Mouse (Mus musculus): ENCODE measurements around the gene Rab21. TPM values are rescaled to one million over a fixed set of nuclear protein-coding genes. Genes with fewer than 3 reads are reported as not detected.
A peak's percentile ranks its signal among the peaks of the same experiment; 100 is the strongest.

The Rab21 gene
- polyA plus RNA-seq, 1 experiment from 2014 or later: 4.6 TPM

- ATAC-seq (ENCODE audit: extremely low read depth, insufficient number of reproducible peaks, low FRiP score, low TSS enrichment): no peak
- Histone ChIP-seq H3K36me3 (no peaks in the 10 kb centered on the region), H3K27ac (replicated peaks) (no peak overlapping the region), H3K4me2 (no peak overlapping the region), H3K9me3 (no peaks in the 10 kb centered on the region), H3K27me3 (replicated peaks) (no peaks in the 10 kb centered on the region), H3K9ac (no peak overlapping the region), H3K4me1 (no peaks in the 10 kb centered on the region), H3K4me3 (no peak overlapping the region)
- WGBS: 81% methylated on average over 12 of the region's 12 CpGs
Observed at GRCm38 (mm10) chr10:115270612-115271390, 44.6 kb downstream of the Rab21 start.

DNA sequence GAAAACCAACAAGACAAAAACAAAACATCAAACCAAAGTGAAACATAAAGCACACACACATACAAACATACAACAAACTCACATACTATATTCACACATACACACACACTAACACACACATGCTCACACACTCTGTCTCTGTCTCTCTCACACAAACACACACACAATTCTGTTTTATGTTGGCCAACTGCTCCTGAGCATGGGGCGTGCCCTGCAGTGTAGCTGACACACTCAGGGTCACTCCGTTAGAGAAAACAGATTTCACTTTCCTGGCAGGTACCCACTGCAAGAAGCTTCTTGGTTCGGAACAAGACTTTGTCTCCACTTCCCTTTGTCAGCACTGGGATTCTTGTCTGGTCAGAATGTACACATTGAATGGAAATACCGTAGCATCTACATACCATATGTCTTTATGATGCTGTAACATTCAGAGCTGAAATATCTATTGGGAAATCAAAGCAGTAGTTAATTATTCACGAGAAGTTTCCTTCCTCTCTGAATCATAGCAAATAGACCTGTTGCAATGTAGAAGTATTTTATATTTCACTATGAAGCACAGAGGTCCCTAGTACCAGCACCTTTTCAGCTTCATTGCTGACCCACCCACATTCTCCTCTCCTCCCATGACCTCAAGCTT lies 52.4 kb downstream of the Rab21 start:
- Histone ChIP-seq H3K27ac (replicated peaks) (no peak overlapping the region), H3K9ac (no peak overlapping the region), H3K4me2 (no peak overlapping the region), H3K4me1 (no peaks in the 10 kb centered on the region), H3K9me3 (peaks cover 4% of the 10 kb centered on the region; the same call in 1 of the 2 replicates), H3K27me3 (replicated peaks) (no peaks in the 10 kb centered on the region), H3K4me3 (no peak overlapping the region), H3K36me3 (no peaks in the 10 kb centered on the region)
- no peak for ATAC-seq (ENCODE audit: extremely low read depth, insufficient number of reproducible peaks, low FRiP score, low TSS enrichment)
- 56% methylated on average over 5 of the region's 5 CpGs for WGBS

DNA sequence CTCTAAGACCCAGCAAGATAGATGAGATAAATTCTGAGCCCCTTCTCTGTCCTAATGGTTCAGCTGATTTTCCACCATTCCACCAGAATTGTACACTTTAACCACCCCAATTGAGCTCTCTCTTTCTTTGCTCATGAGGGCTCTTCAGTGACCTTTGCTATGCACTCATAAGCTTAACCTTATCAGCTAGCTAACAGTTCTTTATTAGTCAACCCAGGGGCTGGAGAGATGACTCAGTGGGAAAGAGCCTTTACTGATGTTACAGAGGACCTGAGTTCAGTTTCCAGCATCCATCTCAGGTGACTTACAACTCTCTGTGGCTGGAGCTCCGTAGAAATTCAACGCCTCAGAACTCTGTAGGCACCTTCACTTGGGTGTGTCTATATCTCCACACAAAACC lies 53.1 kb downstream of the Rab21 start:
- H3K4me1 ChIP-seq: no peaks in the 10 kb centered on the region
- no peak overlapping the region for H3K9ac ChIP-seq
- no peaks in the 10 kb centered on the region for H3K36me3 ChIP-seq
- H3K9me3 ChIP-seq: peaks cover 4% of the 10 kb centered on the region; the same call in 1 of the 2 replicates
- no peak overlapping the region for H3K4me3 ChIP-seq
- no peak for ATAC-seq (ENCODE audit: extremely low read depth, insufficient number of reproducible peaks, low FRiP score, low TSS enrichment)
- no peak overlapping the region for H3K27ac ChIP-seq (replicated peaks)
- no peak overlapping the region for H3K4me2 ChIP-seq
- no peaks in the 10 kb centered on the region for H3K27me3 ChIP-seq (replicated peaks)
- 77% methylated on average over 2 of the region's 2 CpGs for WGBS

DNA sequence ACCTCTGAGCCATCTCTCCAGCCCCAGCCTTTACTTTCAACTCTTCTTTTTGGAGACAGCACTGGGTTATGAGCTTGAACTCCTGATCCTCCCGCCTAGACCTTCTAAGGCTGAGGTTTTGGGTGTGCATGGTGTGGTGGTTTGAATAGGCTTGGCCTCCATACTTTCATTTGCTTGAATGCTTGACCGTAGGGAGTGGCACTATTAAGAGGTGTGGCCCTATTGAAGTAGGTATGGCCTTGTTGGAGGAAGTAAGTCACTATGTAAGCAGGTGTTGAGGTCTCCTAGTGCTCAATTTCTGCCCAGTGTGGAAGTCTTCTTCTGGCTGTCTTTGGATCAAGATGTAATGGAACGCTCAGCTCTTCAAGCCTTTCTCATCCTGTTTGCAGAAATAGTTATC lies 54.0 kb downstream of the Rab21 start:
- Histone ChIP-seq H3K27me3 (replicated peaks) (no peaks in the 10 kb centered on the region), H3K9ac (no peak overlapping the region), H3K9me3 (peaks cover 4% of the 10 kb centered on the region; the same call in 1 of the 2 replicates), H3K36me3 (no peaks in the 10 kb centered on the region), H3K4me2 (no peak overlapping the region), H3K4me1 (no peaks in the 10 kb centered on the region), H3K4me3 (no peak overlapping the region), H3K27ac (replicated peaks) (no peak overlapping the region)
- no peak for ATAC-seq (ENCODE audit: extremely low read depth, insufficient number of reproducible peaks, low FRiP score, low TSS enrichment)
- 76% methylated on average over 3 of the region's 3 CpGs for WGBS

DNA sequence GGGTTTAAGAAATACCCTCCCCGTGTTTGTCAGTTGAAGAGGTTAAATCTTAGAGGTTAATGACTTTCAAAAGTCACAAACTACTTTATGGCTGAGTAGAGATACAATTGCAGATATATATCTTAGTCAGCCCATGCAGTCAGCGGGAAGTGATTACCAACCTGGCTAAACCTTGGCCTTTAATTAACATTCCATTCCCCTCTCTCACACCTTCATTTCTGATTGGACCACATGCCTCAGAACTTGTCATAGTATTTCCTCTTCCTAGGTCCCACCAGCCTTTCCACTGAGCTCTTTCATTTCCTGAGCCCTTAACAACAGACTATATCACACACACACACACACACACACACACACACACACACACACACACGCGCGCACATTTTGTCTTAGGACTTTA lies 59.2 kb downstream of the Rab21 start:
- Histone ChIP-seq H3K4me1 (no peaks in the 10 kb centered on the region; the same call in 1 of the 2 replicates), H3K27ac (replicated peaks) (no peak overlapping the region), H3K4me2 (no peak overlapping the region), H3K27me3 (replicated peaks) (no peaks in the 10 kb centered on the region), H3K36me3 (no peaks in the 10 kb centered on the region), H3K9ac (no peak overlapping the region), H3K9me3 (peaks cover 4% of the 10 kb centered on the region; the same call in 1 of the 2 replicates), H3K4me3 (no peak overlapping the region)
- no peak for ATAC-seq (ENCODE audit: extremely low read depth, insufficient number of reproducible peaks, low FRiP score, low TSS enrichment)
- 75% methylated on average over 5 of the region's 5 CpGs for WGBS

GRCm38 (mm10) chr10:115253521-115253920 lies 61.9 kb downstream of the Rab21 start:
- Histone ChIP-seq H3K27me3 (replicated peaks) (no peaks in the 10 kb centered on the region), H3K4me2 (no peak overlapping the region), H3K9ac (no peak overlapping the region), H3K4me3 (no peak overlapping the region), H3K36me3 (no peaks in the 10 kb centered on the region), H3K4me1 (peaks cover 18% of the 10 kb centered on the region), H3K27ac (replicated peaks) (no peak overlapping the region), H3K9me3 (no peaks in the 10 kb centered on the region)
- no peak for ATAC-seq (ENCODE audit: extremely low read depth, insufficient number of reproducible peaks, low FRiP score, low TSS enrichment)
- WGBS: 67% methylated on average over 3 of the region's 3 CpGs

- H3K4me2 ChIP-seq: peak overlapping the region; percentile 76
- no peaks in the 10 kb centered on the region for H3K27me3 ChIP-seq (replicated peaks)
- H3K4me3 ChIP-seq: peak overlapping the region; percentile 98
- H3K9ac ChIP-seq: peak overlapping the region; percentile 80
- H3K36me3 ChIP-seq: no peaks in the 10 kb centered on the region
- H3K4me1 ChIP-seq: peaks cover 28% of the 10 kb centered on the region
- H3K9me3 ChIP-seq: no peaks in the 10 kb centered on the region
- 2% methylated on average over 10 of the region's 10 CpGs for WGBS
- peak overlapping the region; percentile 86 for H3K27ac ChIP-seq (replicated peaks)
- ATAC-seq (ENCODE audit: extremely low read depth, insufficient number of reproducible peaks, low FRiP score, low TSS enrichment): no peak
Observed at GRCm38 (mm10) chr10:115252321-115252757, 63.1 kb downstream of the Rab21 start.

- WGBS: under 1% methylated on average over 66 of the region's 67 CpGs
- Histone ChIP-seq H3K4me2 (peak within 1 kb of the TSS; percentile 76), H3K4me1 (peaks cover 29% of the 10 kb centered on the region), H3K9ac (peak within 1 kb of the TSS; percentile 95), H3K4me3 (peak within 1 kb of the TSS; percentile 98), H3K9me3 (no peaks in the 10 kb centered on the region), H3K27me3 (replicated peaks) (no peaks in the 10 kb centered on the region), H3K36me3 (no peaks in the 10 kb centered on the region), H3K27ac (replicated peaks) (peak within 1 kb of the TSS; percentile 86)
- peak; percentile 94 for ATAC-seq (ENCODE audit: extremely low read depth, insufficient number of reproducible peaks, low FRiP score, low TSS enrichment)
Observed at GRCm38 (mm10) chr10:115251088-115251934, 64.1 kb downstream of the Rab21 start, which contains the start of gene Tbc1d15. Tbc1d15 (minus strand) TSS chr10:115251467.

DNA sequence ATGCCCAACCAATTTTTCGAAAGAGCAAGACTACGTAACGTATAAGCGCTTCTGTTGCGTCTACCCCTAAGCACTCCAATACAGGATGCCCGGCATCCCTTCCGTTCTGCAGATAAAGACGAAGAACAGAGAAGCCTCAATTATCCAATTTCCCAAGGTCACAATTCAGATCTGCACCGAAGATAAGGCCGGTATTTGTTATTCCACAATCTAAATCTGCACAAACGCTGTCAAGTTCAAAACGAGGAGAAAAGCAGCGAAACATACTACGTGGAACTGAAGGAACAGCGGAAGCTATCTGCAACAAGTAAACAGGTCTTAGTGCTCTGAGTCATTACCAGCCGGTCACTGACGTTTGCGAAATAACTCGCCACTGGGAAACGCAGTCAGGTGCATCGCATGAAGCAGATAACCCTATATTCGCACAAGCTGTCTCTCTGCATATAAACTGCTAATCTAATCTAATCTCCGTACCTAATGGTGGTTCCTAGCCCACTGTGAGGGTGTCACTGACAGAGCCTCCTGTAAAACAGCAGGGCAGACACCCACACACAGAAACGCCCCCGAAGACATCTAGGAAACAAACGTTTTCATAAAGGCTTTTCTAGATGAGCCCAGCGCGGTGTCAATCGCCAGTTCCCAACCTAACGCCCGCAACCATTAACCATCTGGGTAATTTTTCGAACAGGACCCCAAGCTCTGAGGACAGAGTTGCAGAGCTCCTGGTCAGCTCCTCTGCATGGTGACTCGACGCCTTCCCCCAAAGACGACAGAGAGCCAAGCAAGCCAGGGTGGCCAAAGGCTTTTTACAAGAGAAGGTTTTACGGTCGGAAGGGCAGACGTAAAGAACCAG lies 64.9 kb downstream of the Rab21 start:
- Histone ChIP-seq H3K27me3 (replicated peaks) (no peaks in the 10 kb centered on the region), H3K4me3 (peak overlapping the region; percentile 98), H3K4me1 (peaks cover 37% of the 10 kb centered on the region), H3K4me2 (peak overlapping the region; percentile 76), H3K9ac (peak overlapping the region; percentile 95), H3K9me3 (no peaks in the 10 kb centered on the region), H3K36me3 (no peaks in the 10 kb centered on the region), H3K27ac (replicated peaks) (peak overlapping the region; percentile 76)
- ATAC-seq (ENCODE audit: extremely low read depth, insufficient number of reproducible peaks, low FRiP score, low TSS enrichment): no peak
- 20% methylated on average over 38 of the region's 38 CpGs for WGBS

- peak overlapping the region; percentile 41 for H3K4me2 ChIP-seq
- no peaks in the 10 kb centered on the region for H3K9me3 ChIP-seq
- H3K36me3 ChIP-seq: no peaks in the 10 kb centered on the region
- H3K4me3 ChIP-seq: peak overlapping the region; percentile 14
- peak overlapping the region; percentile 13; the same call in 1 of the 2 replicates for H3K27ac ChIP-seq (replicated peaks)
- no peak for ATAC-seq (ENCODE audit: extremely low read depth, insufficient number of reproducible peaks, low FRiP score, low TSS enrichment)
- peaks cover 38% of the 10 kb centered on the region for H3K4me1 ChIP-seq
- WGBS: 39% methylated on average over 7 of the region's 7 CpGs
- no peaks in the 10 kb centered on the region for H3K27me3 ChIP-seq (replicated peaks)
- no peak overlapping the region for H3K9ac ChIP-seq
Observed at GRCm38 (mm10) chr10:115248041-115248440, 67.4 kb downstream of the Rab21 start.

Measured in heart, embryonic 13.5 days (tissue).